In genomic region chr2:167793916-167794315, GRCm38 (mm10) we compare ENCODE assay signal across 19 mouse cellular contexts.
"Had no signal": no experiment of that assay in that cellular context is flagged by ENCODE, and none has a peak within 500 bp of the region (broad histone marks: within the 10 kb centered on the region; RNA-seq: fewer than 3 reads in every experiment).

No protein-coding gene starts in this region.

- H3K36me3 ChIP-seq: liver, embryonic 15.5 days; lung, embryonic 15.5 days; midbrain, embryonic 10.5 days; midbrain, embryonic 12.5 days; neural tube, embryonic 12.5 days; stomach, embryonic 15.5 days had no signal

- H3K4me3 ChIP-seq: liver, embryonic 15.5 days; lung, embryonic 15.5 days; midbrain, embryonic 10.5 days; midbrain, embryonic 12.5 days; neural tube, embryonic 12.5 days; stomach, embryonic 15.5 days had no signal

- H3K9me3 ChIP-seq: liver, embryonic 15.5 days; lung, embryonic 15.5 days; midbrain, embryonic 10.5 days; midbrain, embryonic 12.5 days; neural tube, embryonic 12.5 days; stomach, embryonic 15.5 days had no signal

- H3K27ac ChIP-seq: liver, embryonic 15.5 days; lung, embryonic 15.5 days; macrophage; midbrain, embryonic 10.5 days; midbrain, embryonic 12.5 days; neural tube, embryonic 12.5 days; stomach, embryonic 15.5 days; stomach, postnatal 0 days had no signal

- H3K27me3 ChIP-seq: liver, embryonic 15.5 days; lung, embryonic 15.5 days; midbrain, embryonic 12.5 days; neural tube, embryonic 12.5 days; stomach, embryonic 15.5 days had no signal

- H3K4me1 ChIP-seq: midbrain, embryonic 12.5 days had no signal

- ATAC-seq: liver, postnatal 0 days; lung, postnatal 0 days; midbrain, embryonic 16.5 days had no signal

- DNase-seq: liver, postnatal 0 days; lung, adult 2 months; lung, postnatal 14 days; lung, postnatal 36 days; midbrain, embryonic 14.5 days; right cerebral cortex, postnatal 14 days; thymus, adult 2 months; thymus, postnatal 25 days; thymus, postnatal 4 days had no signal

- H3K4me2 ChIP-seq: liver, embryonic 15.5 days; lung, embryonic 15.5 days; midbrain, embryonic 12.5 days; neural tube, embryonic 12.5 days; stomach, embryonic 15.5 days had no signal
